9 mouse cellular contexts compared by ENCODE assay signal in the genomic region with DNA sequence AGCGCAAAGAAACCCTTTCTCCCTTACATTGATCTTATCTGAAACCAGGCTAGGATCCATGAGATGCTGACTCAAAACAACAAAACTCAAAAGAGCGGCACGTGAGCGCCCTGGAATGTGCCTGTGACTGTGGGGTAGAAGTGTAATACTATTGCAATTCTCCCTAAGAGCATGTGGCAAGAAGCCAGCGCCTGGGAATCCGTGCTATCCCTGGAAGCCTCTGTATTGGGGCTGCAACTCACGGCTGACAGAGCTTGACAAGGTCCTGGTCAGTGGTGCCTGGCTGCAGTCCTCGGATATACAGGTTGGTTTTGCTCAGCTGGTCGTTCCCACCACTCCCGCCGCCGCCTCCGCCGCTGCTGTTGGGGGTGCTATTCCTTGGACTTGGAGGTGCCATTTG. TPM values are rescaled to one million over a fixed set of nuclear protein-coding genes. Genes with fewer than 3 reads are reported as not detected.
DNase-seq lines count a peak whose midpoint lies in the region; ATAC-seq and TF ChIP-seq lines count a peak whose summit lies in the region.
"Had no signal": no experiment of that assay in that cellular context is flagged by ENCODE, and none has a peak within 500 bp of the region (broad histone marks: within the 10 kb centered on the region; RNA-seq: fewer than 3 reads in every experiment).

No protein-coding gene starts in this region.

- WGBS in midbrain, postnatal 0 days, result 79% methylated on average over 14 of the region's 14 CpGs
- 85% methylated on average over 14 of the region's 14 CpGs for WGBS in midbrain, embryonic 16.5 days
- WGBS in kidney, embryonic 15.5 days, result 69% methylated on average over 14 of the region's 14 CpGs
- WGBS in midbrain, embryonic 10.5 days, result 86% methylated on average over 14 of the region's 14 CpGs

- H3K4me2 ChIP-seq in midbrain, postnatal 0 days (ENCODE audit: low read depth, low read length, poor library complexity, severe bottlenecking), result no peak overlapping the region
- H3K4me2 ChIP-seq in midbrain, embryonic 16.5 days (ENCODE audit: low read length), result no peak overlapping the region
- no peak overlapping the region for H3K4me2 ChIP-seq in kidney, embryonic 15.5 days
- H3K4me2 ChIP-seq: limb, embryonic 12.5 days had no signal

- no peaks in the 10 kb centered on the region for H3K9me3 ChIP-seq in midbrain, postnatal 0 days (ENCODE audit: low read length)
- H3K9me3 ChIP-seq in midbrain, embryonic 16.5 days (replicated peaks; ENCODE audit: control insufficient read depth, low read length, poor library complexity, severe bottlenecking), result no peaks in the 10 kb centered on the region
- no peaks in the 10 kb centered on the region for H3K9me3 ChIP-seq in kidney, embryonic 15.5 days (replicated peaks)
- no peaks in the 10 kb centered on the region for H3K9me3 ChIP-seq in midbrain, embryonic 10.5 days (replicated peaks)
- H3K9me3 ChIP-seq: limb, embryonic 12.5 days had no signal

- no peaks in the 10 kb centered on the region for H3K36me3 ChIP-seq in midbrain, postnatal 0 days (ENCODE audit: insufficient read depth, low read length)
- no peaks in the 10 kb centered on the region for H3K36me3 ChIP-seq in midbrain, embryonic 16.5 days (ENCODE audit: control insufficient read depth, insufficient read depth, low read length)
- peaks cover 37% of the 10 kb centered on the region for H3K36me3 ChIP-seq in kidney, embryonic 15.5 days
- H3K36me3 ChIP-seq in midbrain, embryonic 10.5 days, result peaks cover 26% of the 10 kb centered on the region

- H3K4me3 ChIP-seq in midbrain, postnatal 0 days (ENCODE audit: low read depth, low read length), result no peak overlapping the region
- no peak overlapping the region for H3K4me3 ChIP-seq in midbrain, embryonic 16.5 days (ENCODE audit: low read depth, low read length)
- no peak overlapping the region for H3K4me3 ChIP-seq in kidney, embryonic 15.5 days (replicated peaks)
- H3K4me3 ChIP-seq in midbrain, embryonic 10.5 days, result no peak overlapping the region
- no peak overlapping the region for H3K4me3 ChIP-seq in layer of hippocampus, adult 2 months
- H3K4me3 ChIP-seq: limb, embryonic 12.5 days had no signal

- no peak for ATAC-seq in midbrain, postnatal 0 days (ENCODE audit: low FRiP score)
- no peak for ATAC-seq in midbrain, embryonic 16.5 days
- ATAC-seq in kidney, embryonic 15.5 days (replicated peaks; ENCODE audit: low FRiP score), result no peak

- H3K9ac ChIP-seq in midbrain, postnatal 0 days (replicated peaks; ENCODE audit: low read length, poor library complexity, severe bottlenecking), result no peak overlapping the region
- H3K9ac ChIP-seq in midbrain, embryonic 16.5 days (ENCODE audit: low read depth, low read length), result no peak overlapping the region
- no peak overlapping the region for H3K9ac ChIP-seq in kidney, embryonic 15.5 days
- H3K9ac ChIP-seq: limb, embryonic 12.5 days had no signal

- H3K4me1 ChIP-seq in midbrain, postnatal 0 days (ENCODE audit: insufficient read depth, low read length), result no peaks in the 10 kb centered on the region
- H3K4me1 ChIP-seq in midbrain, embryonic 16.5 days (ENCODE audit: control insufficient read depth, insufficient read depth, low read length), result no peaks in the 10 kb centered on the region
- H3K4me1 ChIP-seq in kidney, embryonic 15.5 days, result peaks cover 24% of the 10 kb centered on the region
- H3K4me1 ChIP-seq in midbrain, embryonic 10.5 days, result peaks cover 13% of the 10 kb centered on the region

- H3K27ac ChIP-seq in midbrain, postnatal 0 days (ENCODE audit: low read depth, low read length), result no peak overlapping the region
- H3K27ac ChIP-seq in midbrain, embryonic 16.5 days (ENCODE audit: low read length), result no peak overlapping the region
- peak overlapping the region; percentile 20; the same call in 1 of the 2 replicates for H3K27ac ChIP-seq in kidney, embryonic 15.5 days
- no peak overlapping the region for H3K27ac ChIP-seq in midbrain, embryonic 10.5 days (replicated peaks)
- no peak overlapping the region for H3K27ac ChIP-seq in layer of hippocampus, adult 2 months
- H3K27ac ChIP-seq: limb, embryonic 12.5 days had no signal

- DNase-seq in midbrain, postnatal 0 days (ENCODE audit: low spot score), result peak; percentile 11
- DNase-seq in gonadal fat pad, adult 2 months (ENCODE audit: low read depth), result peak; percentile 42
- DNase-seq in urinary bladder, adult 2 months (ENCODE audit: low spot score), result peak; percentile 47
- no peak for DNase-seq in midbrain, embryonic 10.5 days (ENCODE audit: low spot score)
- DNase-seq in layer of hippocampus, adult 2 months (ENCODE audit: low spot score in 2 of 2), result no peak
- no peak for DNase-seq in layer of hippocampus, postnatal 25 days (ENCODE audit: extremely low spot score in 1 of 2, low spot score in 1 of 2)

- no peaks in the 10 kb centered on the region for H3K27me3 ChIP-seq in midbrain, postnatal 0 days (ENCODE audit: insufficient read depth, low read length)
- no peaks in the 10 kb centered on the region for H3K27me3 ChIP-seq in midbrain, embryonic 16.5 days (ENCODE audit: control insufficient read depth, insufficient read depth, low read depth, low read length)
- H3K27me3 ChIP-seq in kidney, embryonic 15.5 days, result no peaks in the 10 kb centered on the region
- no peaks in the 10 kb centered on the region for H3K27me3 ChIP-seq in midbrain, embryonic 10.5 days (ENCODE audit: low read depth, poor library complexity, severe bottlenecking)
- H3K27me3 ChIP-seq: limb, embryonic 12.5 days had no signal

- no peak for TF ChIP-seq CTCF in midbrain, postnatal 0 days (IDR thresholded peaks at IDR 0.05)
- TF ChIP-seq CTCF in layer of hippocampus, adult 2 months (conservative IDR thresholded peaks at IDR 0.05), result no peak

RNA-seq across cellular contexts. Expression of a gene that starts 29.2 kb away (rescaled TPM):
- total RNA-seq in midbrain, postnatal 0 days (2014; rRNA removed), result 11.1 and 12.9 TPM in 2 replicates
- 5.2 and 5.3 TPM in 2 replicates for polyA plus RNA-seq in midbrain, postnatal 0 days (2015; fragmentation: Nextera tagmentation; extraction: Ambion mirVana)
- polyA plus RNA-seq in midbrain, embryonic 16.5 days (2015; fragmentation: Nextera tagmentation; extraction: Ambion mirVana), result 7.0 and 7.8 TPM in 2 replicates
- polyA plus RNA-seq in gonadal fat pad, adult 2 months (2012; rRNA removed), result 124 and 125 TPM in 2 replicates
- 40.6 and 42.8 TPM in 2 replicates for polyA plus RNA-seq in kidney, embryonic 15.5 days (2015; fragmentation: Nextera tagmentation; extraction: Ambion mirVana)
- 88.2 and 97.5 TPM in 2 replicates for polyA plus RNA-seq in urinary bladder, adult 2 months (2012; rRNA removed)
- polyA plus RNA-seq in midbrain, embryonic 10.5 days (2016; fragmentation: Nextera tagmentation; extraction: Ambion mirVana), result 24.3 and 25.0 TPM in 2 replicates
- total RNA-seq in layer of hippocampus, adult 2 months (2021), result 10 to 100 TPM; 12.7 to 12.8 TPM
- total RNA-seq in layer of hippocampus, postnatal 25 days (2021), result 10 to 100 TPM; 11.5 to 11.9 TPM

RNA-seq across cellular contexts. Expression of a gene that starts 43.3 kb away (rescaled TPM):
- 2.5 and 4.4 TPM in 2 replicates for total RNA-seq in midbrain, postnatal 0 days (2014; rRNA removed)
- 1.2 and 2.5 TPM in 2 replicates for polyA plus RNA-seq in midbrain, postnatal 0 days (2015; fragmentation: Nextera tagmentation; extraction: Ambion mirVana)
- polyA plus RNA-seq in midbrain, embryonic 16.5 days (2015; fragmentation: Nextera tagmentation; extraction: Ambion mirVana), result 1.1 and 1.7 TPM in 2 replicates
- 2.7 and 2.8 TPM in 2 replicates for polyA plus RNA-seq in gonadal fat pad, adult 2 months (2012; rRNA removed)
- 1.4 and 1.8 TPM in 2 replicates for polyA plus RNA-seq in kidney, embryonic 15.5 days (2015; fragmentation: Nextera tagmentation; extraction: Ambion mirVana)
- 1.5 TPM in 2 replicates for polyA plus RNA-seq in urinary bladder, adult 2 months (2012; rRNA removed)
- polyA plus RNA-seq in midbrain, embryonic 10.5 days (2016; fragmentation: Nextera tagmentation; extraction: Ambion mirVana), result 0.96 and 1.5 TPM in 2 replicates
- total RNA-seq in layer of hippocampus, adult 2 months (2021), result 10 to 100 TPM; 20.1 to 21.0 TPM
- 10 to 100 TPM; 19.2 to 23.5 TPM for total RNA-seq in layer of hippocampus, postnatal 25 days (2021)

RNA-seq across cellular contexts. Expression of a gene that starts 59.6 kb away (rescaled TPM):
- total RNA-seq in midbrain, postnatal 0 days (2014; rRNA removed), result 14.0 and 17.3 TPM in 2 replicates
- 8.0 and 9.3 TPM in 2 replicates for polyA plus RNA-seq in midbrain, postnatal 0 days (2015; fragmentation: Nextera tagmentation; extraction: Ambion mirVana)
- polyA plus RNA-seq in midbrain, embryonic 16.5 days (2015; fragmentation: Nextera tagmentation; extraction: Ambion mirVana), result 7.4 and 8.5 TPM in 2 replicates
- 32.2 and 38.6 TPM in 2 replicates for polyA plus RNA-seq in gonadal fat pad, adult 2 months (2012; rRNA removed)
- 12.7 and 14.2 TPM in 2 replicates for polyA plus RNA-seq in kidney, embryonic 15.5 days (2015; fragmentation: Nextera tagmentation; extraction: Ambion mirVana)
- 29.1 and 31.5 TPM in 2 replicates for polyA plus RNA-seq in urinary bladder, adult 2 months (2012; rRNA removed)
- polyA plus RNA-seq in midbrain, embryonic 10.5 days (2016; fragmentation: Nextera tagmentation; extraction: Ambion mirVana), result 14.3 and 16.7 TPM in 2 replicates
- 10 to 100 TPM; 42.8 to 45.5 TPM for total RNA-seq in layer of hippocampus, adult 2 months (2021)
- total RNA-seq in layer of hippocampus, postnatal 25 days (2021), result 10 to 100 TPM; 32.2 to 42.5 TPM

Comparison
In these comparisons a context has a peak if more than half of its experiments do, and no peak if none do; other contexts are left out.
1. DNase-seq: peak in midbrain, postnatal 0 days (single experiment), gonadal fat pad, adult 2 months (single experiment) and urinary bladder, adult 2 months (single experiment); none in midbrain, embryonic 10.5 days (single experiment), layer of hippocampus, adult 2 months (0 of 2) and layer of hippocampus, postnatal 25 days (0 of 2).